Mouse (Mus musculus): ENCODE measurements around the gene Isoc2a. TPM values are rescaled to one million over a fixed set of nuclear protein-coding genes. Genes with fewer than 3 reads are reported as not detected.

Gene Isoc2a
- polyA plus RNA-seq, 1 experiment from 2014 or later: 0.82 TPM

GRCm38 (mm10) chr7:4900523-4900851, 23.5 kb downstream of the Isoc2a start:
- DNase-seq (ENCODE audit: low spot score) (no peak), ATAC-seq (ENCODE audit: insufficient read depth, low FRiP score, low TSS enrichment) (no peak)
- WGBS: 32% methylated on average over 11 of the region's 11 CpGs
- no peaks in the 10 kb centered on the region for H3K27me3 ChIP-seq (ENCODE audit: control insufficient read depth, insufficient read depth, low read length)
- H3K27ac ChIP-seq (ENCODE audit: low read depth, low read length): no peak overlapping the region
- no peak overlapping the region for H3K9ac ChIP-seq (ENCODE audit: low read length)
- H3K36me3 ChIP-seq (ENCODE audit: control insufficient read depth, insufficient read depth, low read length): no peaks in the 10 kb centered on the region
- 0 out of 2 replicates have a peak overlapping the region, but pooled peaks have one; percentile 6 for H3K4me2 ChIP-seq (ENCODE audit: low read depth)
- H3K4me3 ChIP-seq (ENCODE audit: low read depth, low read length): no peak overlapping the region
- no peaks in the 10 kb centered on the region for H3K4me1 ChIP-seq (ENCODE audit: control insufficient read depth, insufficient read depth, low read length)
- H3K9me3 ChIP-seq (ENCODE audit: control insufficient read depth, low read length): peaks cover 4% of the 10 kb centered on the region; the same call in 1 of the 2 replicates

- peaks cover 4% of the 10 kb centered on the region; the same call in 1 of the 2 replicates for H3K9me3 ChIP-seq (ENCODE audit: control insufficient read depth, low read length)
- no peak for ATAC-seq (ENCODE audit: insufficient read depth, low FRiP score, low TSS enrichment)
- H3K9ac ChIP-seq (ENCODE audit: low read length): no peak overlapping the region
- no peaks in the 10 kb centered on the region for H3K4me1 ChIP-seq (ENCODE audit: control insufficient read depth, insufficient read depth, low read length)
- H3K4me2 ChIP-seq (ENCODE audit: low read depth): no peak overlapping the region
- no peak overlapping the region for H3K4me3 ChIP-seq (ENCODE audit: low read depth, low read length)
- no peak overlapping the region for H3K27ac ChIP-seq (ENCODE audit: low read depth, low read length)
- DNase-seq (ENCODE audit: low spot score): no peak
- H3K36me3 ChIP-seq (ENCODE audit: control insufficient read depth, insufficient read depth, low read length): no peaks in the 10 kb centered on the region
- WGBS: 54% methylated on average over 8 of the region's 8 CpGs
- no peaks in the 10 kb centered on the region for H3K27me3 ChIP-seq (ENCODE audit: control insufficient read depth, insufficient read depth, low read length)
Measured at GRCm38 (mm10) chr7:4901171-4901570, 24.2 kb downstream of the Isoc2a start.

GRCm38 (mm10) chr7:4902404-4902803, 25.5 kb downstream of the Isoc2a start:
- Histone ChIP-seq H3K36me3 (ENCODE audit: control insufficient read depth, insufficient read depth, low read length) (no peaks in the 10 kb centered on the region), H3K4me1 (ENCODE audit: control insufficient read depth, insufficient read depth, low read length) (no peaks in the 10 kb centered on the region), H3K9ac (ENCODE audit: low read length) (no peak overlapping the region), H3K27ac (ENCODE audit: low read depth, low read length) (no peak overlapping the region), H3K9me3 (ENCODE audit: control insufficient read depth, low read length) (peaks cover 4% of the 10 kb centered on the region; the same call in 1 of the 2 replicates), H3K27me3 (ENCODE audit: control insufficient read depth, insufficient read depth, low read length) (no peaks in the 10 kb centered on the region), H3K4me3 (ENCODE audit: low read depth, low read length) (no peak overlapping the region), H3K4me2 (ENCODE audit: low read depth) (no peak overlapping the region)
- WGBS: 86% methylated on average over 9 of the region's 9 CpGs
- ATAC-seq (ENCODE audit: insufficient read depth, low FRiP score, low TSS enrichment) (no peak), DNase-seq (ENCODE audit: low spot score) (no peak)

GRCm38 (mm10) chr7:4906466-4906950, 29.6 kb downstream of the Isoc2a start, which contains the start of gene Gm36210:
Gene Gm36210 (minus strand): TSS chr7:4906516.
- Histone ChIP-seq H3K36me3 (ENCODE audit: control insufficient read depth, insufficient read depth, low read length) (no peaks in the 10 kb centered on the region), H3K4me1 (ENCODE audit: control insufficient read depth, insufficient read depth, low read length) (no peaks in the 10 kb centered on the region), H3K27me3 (ENCODE audit: control insufficient read depth, insufficient read depth, low read length) (no peaks in the 10 kb centered on the region; the same call in 1 of the 2 replicates), H3K4me3 (ENCODE audit: low read depth, low read length) (no peak within 1 kb of the TSS), H3K27ac (ENCODE audit: low read depth, low read length) (no peak within 1 kb of the TSS), H3K9ac (ENCODE audit: low read length) (no peak within 1 kb of the TSS), H3K4me2 (ENCODE audit: low read depth) (no peak within 1 kb of the TSS), H3K9me3 (ENCODE audit: control insufficient read depth, low read length) (no peaks in the 10 kb centered on the region)
- no peak for DNase-seq (ENCODE audit: low spot score)
- no peak for ATAC-seq (ENCODE audit: insufficient read depth, low FRiP score, low TSS enrichment)
- 50% methylated on average over 10 of the region's 10 CpGs for WGBS

GRCm38 (mm10) chr7:4911561-4911960, 34.6 kb downstream of the Isoc2a start:
- 38% methylated on average over 9 of the region's 9 CpGs for WGBS
- Histone ChIP-seq H3K36me3 (ENCODE audit: control insufficient read depth, insufficient read depth, low read length) (no peaks in the 10 kb centered on the region), H3K4me2 (ENCODE audit: low read depth) (no peak overlapping the region), H3K9me3 (ENCODE audit: control insufficient read depth, low read length) (no peaks in the 10 kb centered on the region), H3K4me1 (ENCODE audit: control insufficient read depth, insufficient read depth, low read length) (peaks cover 11% of the 10 kb centered on the region), H3K27me3 (ENCODE audit: control insufficient read depth, insufficient read depth, low read length) (no peaks in the 10 kb centered on the region; the same call in 1 of the 2 replicates), H3K9ac (ENCODE audit: low read length) (no peak overlapping the region), H3K27ac (ENCODE audit: low read depth, low read length) (no peak overlapping the region), H3K4me3 (ENCODE audit: low read depth, low read length) (no peak overlapping the region)
- DNase-seq (ENCODE audit: low spot score): peak; percentile 76
- ATAC-seq (ENCODE audit: insufficient read depth, low FRiP score, low TSS enrichment): no peak

- Histone ChIP-seq H3K36me3 (ENCODE audit: control insufficient read depth, insufficient read depth, low read length) (no peaks in the 10 kb centered on the region), H3K27ac (ENCODE audit: low read depth, low read length) (no peak overlapping the region), H3K9ac (ENCODE audit: low read length) (no peak overlapping the region), H3K4me1 (ENCODE audit: control insufficient read depth, insufficient read depth, low read length) (peaks cover 16% of the 10 kb centered on the region), H3K4me2 (ENCODE audit: low read depth) (no peak overlapping the region), H3K4me3 (ENCODE audit: low read depth, low read length) (no peak overlapping the region), H3K9me3 (ENCODE audit: control insufficient read depth, low read length) (no peaks in the 10 kb centered on the region), H3K27me3 (ENCODE audit: control insufficient read depth, insufficient read depth, low read length) (no peaks in the 10 kb centered on the region; the same call in 1 of the 2 replicates)
- WGBS: 69% methylated on average over 5 of the region's 5 CpGs
- DNase-seq (ENCODE audit: low spot score): no peak
- ATAC-seq (ENCODE audit: insufficient read depth, low FRiP score, low TSS enrichment): no peak
Measured at GRCm38 (mm10) chr7:4912248-4912647, 35.3 kb downstream of the Isoc2a start.

GRCm38 (mm10) chr7:4915007-4915665, 38.2 kb downstream of the Isoc2a start, which contains the start of gene Zfp628:
Gene Zfp628 (plus strand): TSS chr7:4915217.
- peaks cover 16% of the 10 kb centered on the region for H3K4me1 ChIP-seq (ENCODE audit: control insufficient read depth, insufficient read depth, low read length)
- ATAC-seq (ENCODE audit: insufficient read depth, low FRiP score, low TSS enrichment) (peak; percentile 87), DNase-seq (ENCODE audit: low spot score) (peak; percentile 93)
- peaks cover 14% of the 10 kb centered on the region for H3K36me3 ChIP-seq (ENCODE audit: control insufficient read depth, insufficient read depth, low read length)
- no peaks in the 10 kb centered on the region; the same call in 1 of the 2 replicates for H3K27me3 ChIP-seq (ENCODE audit: control insufficient read depth, insufficient read depth, low read length)
- H3K4me2 ChIP-seq (ENCODE audit: low read depth): peak within 1 kb of the TSS; percentile 62
- peak within 1 kb of the TSS; percentile 94 for H3K9ac ChIP-seq (ENCODE audit: low read length)
- no peaks in the 10 kb centered on the region for H3K9me3 ChIP-seq (ENCODE audit: control insufficient read depth, low read length)
- WGBS: under 1% methylated on average over 50 of the region's 56 CpGs
- peak within 1 kb of the TSS; percentile 96 for H3K27ac ChIP-seq (ENCODE audit: low read depth, low read length)
- peak within 1 kb of the TSS; percentile 74 for H3K4me3 ChIP-seq (ENCODE audit: low read depth, low read length)

GRCm38 (mm10) chr7:4915669-4916416, 38.9 kb downstream of the Isoc2a start:
- DNase-seq (ENCODE audit: low spot score): peak; percentile 35
- H3K36me3 ChIP-seq (ENCODE audit: control insufficient read depth, insufficient read depth, low read length): peaks cover 20% of the 10 kb centered on the region
- peak; percentile 62 for ATAC-seq (ENCODE audit: insufficient read depth, low FRiP score, low TSS enrichment)
- peak overlapping the region; percentile 62 for H3K4me2 ChIP-seq (ENCODE audit: low read depth)
- peak overlapping the region; percentile 74 for H3K4me3 ChIP-seq (ENCODE audit: low read depth, low read length)
- H3K27ac ChIP-seq (ENCODE audit: low read depth, low read length): peak overlapping the region; percentile 96
- H3K9ac ChIP-seq (ENCODE audit: low read length): peak overlapping the region; percentile 94
- WGBS: 16% methylated on average over 14 of the region's 14 CpGs
- H3K27me3 ChIP-seq (ENCODE audit: control insufficient read depth, insufficient read depth, low read length): no peaks in the 10 kb centered on the region; the same call in 1 of the 2 replicates
- no peaks in the 10 kb centered on the region for H3K9me3 ChIP-seq (ENCODE audit: control insufficient read depth, low read length)
- peaks cover 16% of the 10 kb centered on the region for H3K4me1 ChIP-seq (ENCODE audit: control insufficient read depth, insufficient read depth, low read length)

Measured in neural tube, embryonic 11.5 days (tissue).